10 mouse cellular contexts compared by ENCODE assay signal in genomic region chr5:23385763-23386217, GRCm38 (mm10). TPM values are rescaled to one million over a fixed set of nuclear protein-coding genes. Genes with fewer than 3 reads are reported as not detected.
DNase-seq lines count a peak whose midpoint lies in the region; ATAC-seq lines count a peak whose summit lies in the region.
"Had no signal": no experiment of that assay in that cellular context is flagged by ENCODE, and none has a peak within 500 bp of the region (broad histone marks: within the 10 kb centered on the region; RNA-seq: fewer than 3 reads in every experiment).

No protein-coding gene starts in this region.

- WGBS in kidney, embryonic 16.5 days: 53% methylated on average over 5 of the region's 5 CpGs
- 63% methylated on average over 5 of the region's 5 CpGs for WGBS in forebrain, embryonic 11.5 days
- 57% methylated on average over 5 of the region's 5 CpGs for WGBS in limb, embryonic 13.5 days

- DNase-seq in kidney, postnatal 10 days: no peak
- no peak for DNase-seq in forebrain, embryonic 11.5 days (ENCODE audit: low spot score)
- DNase-seq in splenic B cell, adult 2 months (ENCODE audit: low read depth, low spot score): peak; percentile 48
- DNase-seq in cerebellum, adult 9-11 months: no peak
- no peak for DNase-seq in kidney, adult 9 months
- DNase-seq: liver, postnatal 0 days had no signal

- no peaks in the 10 kb centered on the region for H3K36me3 ChIP-seq in kidney, embryonic 16.5 days (ENCODE audit: insufficient read depth, low read length)
- no peaks in the 10 kb centered on the region for H3K36me3 ChIP-seq in forebrain, embryonic 11.5 days (ENCODE audit: control insufficient read depth, insufficient read depth, low read length)
- no peaks in the 10 kb centered on the region for H3K36me3 ChIP-seq in limb, embryonic 13.5 days
- H3K36me3 ChIP-seq in splenic B cell, adult 2 months (ENCODE audit: control insufficient read depth, insufficient read depth, low read length, poor library complexity, severe bottlenecking): no peaks in the 10 kb centered on the region

- H3K9ac ChIP-seq in kidney, embryonic 16.5 days (replicated peaks; ENCODE audit: low read length): no peak overlapping the region
- no peak overlapping the region for H3K9ac ChIP-seq in forebrain, embryonic 11.5 days (ENCODE audit: low read length)
- H3K9ac ChIP-seq in limb, embryonic 13.5 days: no peak overlapping the region

- H3K27me3 ChIP-seq in kidney, embryonic 16.5 days (ENCODE audit: insufficient read depth, low read length): no peaks in the 10 kb centered on the region
- no peaks in the 10 kb centered on the region for H3K27me3 ChIP-seq in forebrain, embryonic 11.5 days (ENCODE audit: control insufficient read depth, insufficient read depth, low read length)
- no peaks in the 10 kb centered on the region for H3K27me3 ChIP-seq in limb, embryonic 13.5 days
- H3K27me3 ChIP-seq in splenic B cell, adult 2 months (ENCODE audit: control insufficient read depth, insufficient read depth, low read length, poor library complexity, severe bottlenecking): no peaks in the 10 kb centered on the region
- H3K27me3 ChIP-seq: Patski had no signal

- no peak overlapping the region for H3K4me3 ChIP-seq in kidney, embryonic 16.5 days (ENCODE audit: low read length)
- no peak overlapping the region for H3K4me3 ChIP-seq in forebrain, embryonic 11.5 days (ENCODE audit: low read depth, low read length)
- H3K4me3 ChIP-seq in limb, embryonic 13.5 days: no peak overlapping the region

- no peak overlapping the region for H3K4me2 ChIP-seq in kidney, embryonic 16.5 days (replicated peaks; ENCODE audit: low read depth, low read length)
- H3K4me2 ChIP-seq in forebrain, embryonic 11.5 days (ENCODE audit: low read depth, low read length, severe bottlenecking): no peak overlapping the region
- H3K4me2 ChIP-seq in limb, embryonic 13.5 days (replicated peaks): no peak overlapping the region

- ATAC-seq in kidney, embryonic 16.5 days (ENCODE audit: low FRiP score, low TSS enrichment): 0 out of 2 replicates have a peak, but pooled peaks have one; percentile 8
- ATAC-seq in forebrain, embryonic 11.5 days (replicated peaks; ENCODE audit: low FRiP score): peak; percentile 40; the same call in 1 of the 2 replicates
- ATAC-seq in limb, embryonic 13.5 days (ENCODE audit: low FRiP score, low read depth): 0 out of 2 replicates have a peak, but pooled peaks have one; percentile 25
- ATAC-seq in granulocyte monocyte progenitor cell, adult 5-6 weeks (replicated peaks; ENCODE audit: poor library complexity, severe bottlenecking): no peak

- peaks cover 9% of the 10 kb centered on the region; the same call in 1 of the 2 replicates for H3K4me1 ChIP-seq in kidney, embryonic 16.5 days (ENCODE audit: insufficient read depth, low read length)
- no peaks in the 10 kb centered on the region; the same call in 1 of the 2 replicates for H3K4me1 ChIP-seq in forebrain, embryonic 11.5 days (replicated peaks; ENCODE audit: control insufficient read depth, insufficient read depth, low read length)
- peaks cover 28% of the 10 kb centered on the region for H3K4me1 ChIP-seq in limb, embryonic 13.5 days

- no peaks in the 10 kb centered on the region for H3K9me3 ChIP-seq in kidney, embryonic 16.5 days (ENCODE audit: low read length)
- H3K9me3 ChIP-seq in forebrain, embryonic 11.5 days (ENCODE audit: control insufficient read depth, low read length): no peaks in the 10 kb centered on the region
- H3K9me3 ChIP-seq in limb, embryonic 13.5 days: no peaks in the 10 kb centered on the region

- H3K27ac ChIP-seq in kidney, embryonic 16.5 days (ENCODE audit: low read length): no peak overlapping the region
- no peak overlapping the region for H3K27ac ChIP-seq in forebrain, embryonic 11.5 days (ENCODE audit: low read depth, low read length)
- H3K27ac ChIP-seq in limb, embryonic 13.5 days: peak overlapping the region; percentile 58; the same call in 1 of the 2 replicates

RNA-seq across cellular contexts. Expression of gene Kmt2e, which starts 48.5 kb away (rescaled TPM):
- polyA plus RNA-seq in kidney, embryonic 16.5 days (2015; fragmentation: Nextera tagmentation; extraction: Ambion mirVana): 98.8 and 99.9 TPM in 2 replicates
- polyA plus RNA-seq in forebrain, embryonic 11.5 days (2014; fragmentation: Nextera tagmentation; extraction: Ambion mirVana): 104 TPM in 2 replicates
- polyA plus RNA-seq in limb, embryonic 13.5 days (2015; fragmentation: Nextera tagmentation; extraction: Ambion mirVana): 121 and 123 TPM in 2 replicates
- total RNA-seq in granulocyte monocyte progenitor cell, adult 5-6 weeks (2014; fragmentation: Nextera tagmentation): 78.3 and 87.5 TPM in 2 replicates
- total RNA-seq in granulocyte monocyte progenitor cell, adult 5-6 weeks (2017): 41.5 and 65.1 TPM in 2 replicates
